In genomic region chr5:36814554-36814953, GRCm38 (mm10) we compare ENCODE assay signal across 13 mouse cellular contexts. TPM values are rescaled to one million over a fixed set of nuclear protein-coding genes. Genes with fewer than 3 reads are reported as not detected.
DNase-seq lines count a peak whose midpoint lies in the region; ATAC-seq and TF ChIP-seq lines count a peak whose summit lies in the region.
"Had no signal": no experiment of that assay in that cellular context is flagged by ENCODE, and none has a peak within 500 bp of the region (broad histone marks: within the 10 kb centered on the region; RNA-seq: fewer than 3 reads in every experiment).

No protein-coding gene starts in this region.

- no peak overlapping the region for H3K4me3 ChIP-seq in lung, embryonic 14.5 days (ENCODE audit: low read depth, low read length)
- H3K4me3 ChIP-seq in bone marrow, adult 2 months (replicated peaks; ENCODE audit: control insufficient read depth, low read depth, low read length), result no peak overlapping the region
- H3K4me3 ChIP-seq: embryonic facial prominence, embryonic 13.5 days; hindbrain, embryonic 10.5 days had no signal

- H3K27me3 ChIP-seq in lung, embryonic 14.5 days (ENCODE audit: insufficient read depth, low read length), result no peaks in the 10 kb centered on the region
- H3K27me3 ChIP-seq: embryonic facial prominence, embryonic 13.5 days had no signal

- no peak overlapping the region for H3K9ac ChIP-seq in lung, embryonic 14.5 days

- peak; percentile 35; the same call in 1 of the 2 replicates for TF ChIP-seq CTCF in lung, embryonic 14.5 days (IDR thresholded peaks at IDR 0.05; ENCODE audit: low read depth)
- TF ChIP-seq CTCF in bone marrow, adult 2 months (IDR thresholded peaks at IDR 0.05; ENCODE audit: control insufficient read depth, insufficient read depth, low read length), result peak; percentile 63; the same call in 1 of the 2 replicates

- H3K4me2 ChIP-seq in lung, embryonic 14.5 days, result no peak overlapping the region
- H3K4me2 ChIP-seq: embryonic facial prominence, embryonic 13.5 days had no signal

- no peaks in the 10 kb centered on the region for H3K9me3 ChIP-seq in lung, embryonic 14.5 days (ENCODE audit: low read depth, low read length)
- H3K9me3 ChIP-seq: embryonic facial prominence, embryonic 13.5 days; hindbrain, embryonic 10.5 days had no signal

- DNase-seq in CD4-positive, CD25-positive, alpha-beta regulatory T cell, adult 2 months (ENCODE audit: low read depth, low spot score), result peak; percentile 28
- DNase-seq in lung, embryonic 14.5 days, result peak; percentile 16
- DNase-seq in lung, postnatal 25 days (ENCODE audit: low spot score), result no peak
- no peak for DNase-seq in left cerebral cortex, adult 18-20 months (ENCODE audit: low spot score in 2 of 2)
- no peak for DNase-seq in kidney, adult 9 months
- DNase-seq: cerebellum, adult 9-10 months; kidney, postnatal 25 days; right cerebral cortex, adult 18-20 months had no signal

- no peak overlapping the region for H3K27ac ChIP-seq in lung, embryonic 14.5 days (ENCODE audit: low read depth)
- no peak overlapping the region for H3K27ac ChIP-seq in bone marrow, adult 2 months (ENCODE audit: control insufficient read depth, insufficient read depth, low read depth, low read length, poor library complexity)
- H3K27ac ChIP-seq: embryonic facial prominence, embryonic 13.5 days; hindbrain, embryonic 10.5 days had no signal

- no peak for ATAC-seq in CD4-positive, CD25-positive, alpha-beta regulatory T cell, adult 4 months
- no peak for ATAC-seq in lung, embryonic 14.5 days (ENCODE audit: insufficient read depth)
- ATAC-seq in monocyte, adult 5-6 weeks (replicated peaks; ENCODE audit: insufficient number of reproducible peaks, low FRiP score, low TSS enrichment, poor library complexity, severe bottlenecking), result peak; percentile 64

- H3K4me1 ChIP-seq in lung, embryonic 14.5 days (ENCODE audit: insufficient read depth), result no peaks in the 10 kb centered on the region
- H3K4me1 ChIP-seq in bone marrow, adult 2 months (ENCODE audit: control insufficient read depth, insufficient read depth, low read length), result peaks cover 3% of the 10 kb centered on the region
- H3K4me1 ChIP-seq: embryonic facial prominence, embryonic 13.5 days had no signal

- H3K36me3 ChIP-seq in lung, embryonic 14.5 days (ENCODE audit: insufficient read depth), result no peaks in the 10 kb centered on the region

- no peak for TF ChIP-seq POLR2A in bone marrow, adult 2 months (IDR thresholded peaks at IDR 0.05; ENCODE audit: borderline replicate concordance, control insufficient read depth, low read depth, low read length)

- WGBS in lung, embryonic 14.5 days, result 70% methylated on average over 6 of the region's 6 CpGs
- WGBS in bone marrow, adult 2 months, result 42% methylated on average over 6 of the region's 6 CpGs

RNA-seq across cellular contexts. Expression of gene Man2b2, which starts 15.9 kb away (rescaled TPM):
- 10 to 100 TPM; 19.5 to 34.7 TPM for polyA plus RNA-seq in CD4-positive, CD25-positive, alpha-beta regulatory T cell, adult 4 months (2017; shearing (Covaris generic))
- 11.3 and 14.9 TPM in 2 replicates for polyA plus RNA-seq in lung, embryonic 14.5 days (2014; fragmentation: Nextera tagmentation; extraction: Ambion mirVana)
- 7.0 and 16.5 TPM in 2 replicates for polyA plus RNA-seq in bone marrow, adult 2 months (2011; ENCODE audit: insufficient read depth, insufficient read length, low replicate concordance, missing spikeins)
- total RNA-seq in monocyte, adult 5-6 weeks (2017), result 13.3 to 21.5 TPM (median 20.8 TPM) in 3 replicates
- total RNA-seq in left cerebral cortex, adult 18-20 months (2021), result 10 to 100 TPM; 29.6 to 30.3 TPM

RNA-seq across cellular contexts. Expression of gene Mrfap1, which starts 18.0 kb away (rescaled TPM):
- 10 to 100 TPM; 42.0 to 74.5 TPM for polyA plus RNA-seq in CD4-positive, CD25-positive, alpha-beta regulatory T cell, adult 4 months (2017; shearing (Covaris generic))
- polyA plus RNA-seq in lung, embryonic 14.5 days (2014; fragmentation: Nextera tagmentation; extraction: Ambion mirVana), result 568 and 573 TPM in 2 replicates
- 122 and 153 TPM in 2 replicates for polyA plus RNA-seq in bone marrow, adult 2 months (2011; ENCODE audit: insufficient read depth, insufficient read length, low replicate concordance, missing spikeins)
- 214 to 260 TPM (median 240 TPM) in 3 replicates for total RNA-seq in monocyte, adult 5-6 weeks (2017)
- 100 to 1,000 TPM; 430 to 460 TPM for total RNA-seq in left cerebral cortex, adult 18-20 months (2021)

RNA-seq across cellular contexts. Expression of gene Ppp2r2c, which starts 53.8 kb away (rescaled TPM):
- not detected for polyA plus RNA-seq in CD4-positive, CD25-positive, alpha-beta regulatory T cell, adult 4 months (2017; shearing (Covaris generic))
- 0.07 and 0.22 TPM in 2 replicates for polyA plus RNA-seq in lung, embryonic 14.5 days (2014; fragmentation: Nextera tagmentation; extraction: Ambion mirVana)
- polyA plus RNA-seq in bone marrow, adult 2 months (2011; ENCODE audit: insufficient read depth, insufficient read length, low replicate concordance, missing spikeins), result 0.60 TPM in 1 of 2 replicates, not detected in the other
- total RNA-seq in monocyte, adult 5-6 weeks (2017), result 0.10 TPM in 1 of 3 replicates, not detected in the others
- 100 to 1,000 TPM; 444 to 453 TPM for total RNA-seq in left cerebral cortex, adult 18-20 months (2021)

Comparison
In these comparisons a context has a peak if more than half of its experiments do, and no peak if none do; other contexts are left out.
1. DNase-seq: peak in CD4-positive, CD25-positive, alpha-beta regulatory T cell, adult 2 months (single experiment) and lung, embryonic 14.5 days (single experiment); none in lung, postnatal 25 days (single experiment), left cerebral cortex, adult 18-20 months (0 of 2) and kidney, adult 9 months (single experiment).